Mouse (Mus musculus) v-Abl transformed pro-B cells (cell line): ENCODE measurements around the gene Nos1.

Experiments
- in situ Hi-C, 2 experiments: fragments of 400-800 bp; cut with MboI; formaldehyde crosslinking; loops; one replicate each; pipeline ENCODE4 v1.15.1; 2025; ENCODE audit not compliant: unreplicated experiment in 2 of 2

Nos1 gene

GRCm38 (mm10) chr5:117780681-117781080 is at the start of gene Nos1:
TSS of gene Nos1 (plus strand) at chr5:117781032.
- in situ Hi-C loops, result no loop called here

- in situ Hi-C loops, result no loop called here
Observed at GRCm38 (mm10) chr5:117731311-117731710, 49.5 kb upstream of the Nos1 start.

- in situ Hi-C loops, result no loop called here
Observed at GRCm38 (mm10) chr5:117744654-117745178, 36.1 kb upstream of the Nos1 start.

- in situ Hi-C loops, result no loop called here
Observed at GRCm38 (mm10) chr5:117749353-117749752, 31.5 kb upstream of the Nos1 start.

GRCm38 (mm10) chr5:117757696-117758482 is 22.9 kb upstream of the Nos1 start:
- in situ Hi-C loops, result no loop called here

- in situ Hi-C loops, result no loop called here
Observed at GRCm38 (mm10) chr5:117761181-117761832, 19.5 kb upstream of the Nos1 start.

GRCm38 (mm10) chr5:117764496-117764895 is 16.3 kb upstream of the Nos1 start:
- in situ Hi-C loops, result no loop called here

- in situ Hi-C loops, result no loop called here
Observed at GRCm38 (mm10) chr5:117779175-117779574, 1.7 kb upstream of the Nos1 start.

GRCm38 (mm10) chr5:117781178-117781577 is 346 bp downstream of the Nos1 start:
- in situ Hi-C loops, result no loop called here

- in situ Hi-C loops, result no loop called here
Observed at GRCm38 (mm10) chr5:117790071-117790470, 9.2 kb downstream of the Nos1 start.

- in situ Hi-C loops, result no loop called here
Observed at GRCm38 (mm10) chr5:117791875-117792274, 11.0 kb downstream of the Nos1 start.

- in situ Hi-C loops, result no loop called here
Observed at GRCm38 (mm10) chr5:117800849-117801248, 20.0 kb downstream of the Nos1 start.

- in situ Hi-C loops, result no loop called here
Observed at GRCm38 (mm10) chr5:117802071-117802521, 21.3 kb downstream of the Nos1 start.

GRCm38 (mm10) chr5:117803551-117803950 is 22.7 kb downstream of the Nos1 start:
- in situ Hi-C loops, result no loop called here

- in situ Hi-C loops, result no loop called here
Observed at GRCm38 (mm10) chr5:117810930-117811329, 30.1 kb downstream of the Nos1 start.

GRCm38 (mm10) chr5:117818800-117819199 is 38.0 kb downstream of the Nos1 start:
- in situ Hi-C loops, result no loop called here

- in situ Hi-C loops, result no loop called here
Observed at GRCm38 (mm10) chr5:117820445-117820844, 39.6 kb downstream of the Nos1 start.

GRCm38 (mm10) chr5:117823811-117824210 is 43.0 kb downstream of the Nos1 start:
- in situ Hi-C loops, result no loop called here

GRCm38 (mm10) chr5:117824486-117824885 is 43.7 kb downstream of the Nos1 start:
- in situ Hi-C loops, result no loop called here

GRCm38 (mm10) chr5:117825336-117825735 is 44.5 kb downstream of the Nos1 start:
- in situ Hi-C loops, result no loop called here

GRCm38 (mm10) chr5:117827366-117827765 is 46.5 kb downstream of the Nos1 start:
- in situ Hi-C loops, result no loop called here

- in situ Hi-C loops, result no loop called here
Observed at GRCm38 (mm10) chr5:117836930-117837329, 56.1 kb downstream of the Nos1 start.
